Mouse (Mus musculus) heart, embryonic 13.5 days (tissue): ENCODE results near the gene Trim71. TPM values are rescaled to one million over a fixed set of nuclear protein-coding genes. Genes with fewer than 3 reads are reported as not detected.

Experiments
- ATAC-seq: fragments of 200-750 bp; cut with Nextera tagmentation; 2 replicates; pipeline ENCODE4 v1.8.0; 2017; ENCODE audit warnings: moderate TSS enrichment; ENCODE audit not compliant: insufficient number of reproducible peaks, low FRiP score, low TSS enrichment; ENCODE audit errors: extremely low read depth
- H3K27ac ChIP-seq: fragments of 300-500 bp; sonication (generic); replicated peaks from 2 replicates; pipeline ENCODE4 v1.5.1; 2015; ENCODE audit warnings: moderate library complexity, mild to moderate bottlenecking, inconsistent platforms
- H3K27me3 ChIP-seq: fragments of 300-500 bp; sonication (generic); replicated peaks from 2 replicates; pipeline ENCODE4 v1.6.1; 2015; ENCODE audit warnings: mild to moderate bottlenecking, inconsistent platforms
- H3K36me3 ChIP-seq: fragments of 300-500 bp; sonication (generic); 2 replicates; pipeline ENCODE4 v1.6.1; 2015; ENCODE audit warnings: mild to moderate bottlenecking, inconsistent platforms
- H3K4me1 ChIP-seq: fragments of 300-500 bp; sonication (generic); 2 replicates; pipeline ENCODE4 v1.6.1; 2015; ENCODE audit warnings: inconsistent platforms
- H3K4me2 ChIP-seq: fragments of 300-500 bp; sonication (generic); 2 replicates; pipeline ENCODE4 v1.6.1; 2015; ENCODE audit warnings: inconsistent platforms, mild to moderate bottlenecking, moderate library complexity
- H3K4me3 ChIP-seq: fragments of 300-500 bp; sonication (generic); 2 replicates; pipeline ENCODE4 v1.5.1; 2015; ENCODE audit warnings: moderate library complexity, mild to moderate bottlenecking, inconsistent platforms
- H3K9ac ChIP-seq: fragments of 300-500 bp; sonication (generic); 2 replicates; pipeline ENCODE4 v1.6.1; 2015; ENCODE audit warnings: inconsistent platforms, mild to moderate bottlenecking, moderate library complexity
- H3K9me3 ChIP-seq: fragments of 300-500 bp; sonication (generic); 2 replicates; pipeline ENCODE4 v1.6.1; 2016; ENCODE audit warnings: inconsistent platforms
- WGBS: fragments of 180-500 bp; shearing (Covaris S2); methylation state at CpG from one replicate; pipeline ENCODE4 v1.1.7; 2015; ENCODE audit warnings: mixed read lengths; 5-methylcytosine and 5-hydroxymethylcytosine counted together
- polyA plus RNA-seq: library from polyadenylated mRNA; unstranded; fragments of >200 nt; fragmentation: Nextera tagmentation; extraction: Ambion mirVana; gene quantifications from 2 replicates; pipeline ENCODE4 v1.2.1, GENCODE M21; 2015

The Trim71 gene
- polyA plus RNA-seq, result 0.17 and 0.20 TPM in 2 replicates

DNA sequence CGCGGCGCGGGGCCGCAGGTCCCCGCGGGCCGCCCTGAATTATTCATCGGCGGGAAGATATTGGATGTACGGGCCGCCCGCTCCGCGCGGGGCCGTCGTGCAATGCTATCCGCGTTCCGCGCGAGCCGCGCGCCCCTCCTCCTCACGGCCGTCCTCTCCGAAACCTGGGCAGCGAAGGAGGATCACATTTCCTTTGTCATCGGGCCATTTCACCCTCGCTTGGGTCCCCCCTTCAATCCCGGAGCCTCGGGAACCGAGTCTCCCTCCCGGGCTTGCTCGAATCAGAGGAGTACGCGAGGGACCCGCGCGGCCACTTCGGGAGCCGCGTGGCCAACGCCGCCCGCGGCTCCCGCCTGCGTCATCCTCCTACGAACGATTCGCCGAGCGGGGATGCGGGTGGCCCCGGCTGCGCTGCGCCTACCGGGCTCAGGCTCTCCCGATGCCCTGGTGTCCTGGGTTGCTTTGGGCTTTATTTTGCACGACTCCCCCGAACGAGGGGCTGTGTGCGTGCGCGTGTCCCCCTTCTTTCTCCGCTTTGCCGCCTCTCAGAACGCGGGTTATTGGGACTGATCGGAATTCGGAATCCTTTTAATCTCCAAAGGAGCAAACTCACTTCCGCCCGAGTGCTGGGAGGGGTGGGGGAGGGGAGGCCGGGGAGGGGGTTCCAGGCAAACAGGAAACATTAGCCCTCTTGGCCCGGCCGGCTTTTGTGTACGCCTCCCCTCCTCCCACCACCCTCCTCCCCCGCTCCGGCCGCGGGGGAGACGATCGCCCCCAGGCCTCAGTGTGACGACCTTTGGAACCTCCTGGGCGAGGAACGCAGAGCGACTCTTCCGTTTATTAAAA, at the start of gene Trim71:
Gene Trim71, minus strand, starts transcription at position 609 of the 846 bp plus-strand sequence.
- no peaks in the 10 kb centered on the region for H3K9me3 ChIP-seq
- H3K4me1 ChIP-seq, result peaks cover 34% of the 10 kb centered on the region
- H3K9ac ChIP-seq, result peak within 1 kb of the TSS; percentile 80
- WGBS, result under 1% methylated on average over 91 of the region's 91 CpGs
- no peak within 1 kb of the TSS for H3K27ac ChIP-seq
- ATAC-seq, result no peak
- peaks cover 75% of the 10 kb centered on the region for H3K27me3 ChIP-seq
- no peaks in the 10 kb centered on the region for H3K36me3 ChIP-seq
- peak within 1 kb of the TSS; percentile 92 for H3K4me2 ChIP-seq
- peak within 1 kb of the TSS; percentile 66 for H3K4me3 ChIP-seq

DNA sequence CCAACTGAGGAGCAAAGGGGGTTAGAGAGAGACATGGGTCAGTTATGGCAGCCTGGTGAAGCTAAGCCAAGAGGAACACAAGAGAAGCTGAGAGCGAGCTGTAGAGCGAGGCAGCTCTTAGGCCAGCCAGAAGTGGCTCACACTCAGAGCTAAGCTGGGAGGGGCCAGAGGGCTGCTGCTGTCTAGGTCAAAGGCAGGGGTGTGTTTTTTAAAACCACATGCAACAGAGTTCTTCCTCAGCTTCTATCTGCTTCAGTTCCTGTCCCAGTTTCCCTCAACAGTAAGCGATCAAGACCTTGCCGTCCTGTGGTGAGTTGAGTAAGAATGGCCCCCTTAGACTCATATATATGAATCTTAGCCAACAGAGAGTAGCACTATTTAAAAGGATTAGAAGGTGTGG, 48.9 kb upstream of the Trim71 start:
- H3K4me2 ChIP-seq, result no peak overlapping the region
- no peaks in the 10 kb centered on the region for H3K27me3 ChIP-seq
- no peak for ATAC-seq
- peaks cover 85% of the 10 kb centered on the region for H3K36me3 ChIP-seq
- H3K9me3 ChIP-seq, result no peaks in the 10 kb centered on the region
- WGBS, result 92% methylated on average over 4 of the region's 4 CpGs
- H3K27ac ChIP-seq, result no peak overlapping the region
- H3K9ac ChIP-seq, result no peak overlapping the region
- no peak overlapping the region for H3K4me3 ChIP-seq
- no peaks in the 10 kb centered on the region for H3K4me1 ChIP-seq

DNA sequence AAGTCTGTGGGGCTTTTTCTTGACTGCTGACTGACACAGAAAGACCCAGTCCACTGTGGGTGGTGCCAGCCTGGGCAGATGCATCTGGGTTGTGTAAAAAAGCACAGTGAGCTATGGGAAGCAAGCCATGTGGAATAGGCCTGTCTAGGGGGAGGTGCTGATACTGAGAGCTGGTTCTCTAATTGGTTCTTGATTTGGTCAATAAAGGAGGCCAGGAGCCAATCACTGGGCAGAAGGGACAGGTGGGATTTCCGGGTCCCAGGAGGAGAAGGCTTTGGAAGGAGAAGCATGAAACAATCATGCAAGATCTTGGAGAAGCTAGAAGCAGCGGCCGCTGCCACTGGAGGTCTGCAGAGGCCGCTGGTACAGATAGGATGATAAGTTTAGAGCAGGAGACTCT, 48.4 kb upstream of the Trim71 start:
- peaks cover 85% of the 10 kb centered on the region for H3K36me3 ChIP-seq
- no peaks in the 10 kb centered on the region for H3K27me3 ChIP-seq
- ATAC-seq, result no peak
- H3K9me3 ChIP-seq, result no peaks in the 10 kb centered on the region
- H3K9ac ChIP-seq, result no peak overlapping the region
- no peak overlapping the region for H3K4me3 ChIP-seq
- 83% methylated on average over 4 of the region's 4 CpGs for WGBS
- H3K4me2 ChIP-seq, result no peak overlapping the region
- no peaks in the 10 kb centered on the region for H3K4me1 ChIP-seq
- no peak overlapping the region for H3K27ac ChIP-seq

DNA sequence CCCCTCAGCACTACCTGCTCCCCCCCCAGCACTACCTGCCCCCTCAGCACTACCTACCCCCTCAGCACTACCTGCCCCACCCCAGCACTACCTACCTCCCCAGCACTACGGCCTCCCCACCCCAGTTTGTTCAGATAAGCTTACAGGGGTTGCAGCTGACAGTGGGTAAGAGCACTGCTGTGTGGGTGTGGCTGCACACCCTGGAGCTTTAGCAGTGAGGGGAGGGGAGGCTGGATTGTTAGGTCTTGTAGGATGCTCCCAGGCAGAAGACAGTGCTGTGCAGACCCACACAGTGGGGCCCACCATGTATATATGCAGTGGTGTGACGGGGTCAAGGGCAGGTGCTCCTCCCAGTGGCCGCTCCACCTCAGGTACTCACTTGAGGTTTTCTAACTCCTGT, 46.1 kb upstream of the Trim71 start:
- no peak overlapping the region for H3K27ac ChIP-seq
- H3K9me3 ChIP-seq, result no peaks in the 10 kb centered on the region
- ATAC-seq, result no peak
- H3K4me2 ChIP-seq, result no peak overlapping the region
- no peaks in the 10 kb centered on the region for H3K4me1 ChIP-seq
- H3K36me3 ChIP-seq, result peaks cover 96% of the 10 kb centered on the region
- H3K9ac ChIP-seq, result no peak overlapping the region
- 86% methylated on average over 3 of the region's 3 CpGs for WGBS
- H3K27me3 ChIP-seq, result no peaks in the 10 kb centered on the region
- no peak overlapping the region for H3K4me3 ChIP-seq

DNA sequence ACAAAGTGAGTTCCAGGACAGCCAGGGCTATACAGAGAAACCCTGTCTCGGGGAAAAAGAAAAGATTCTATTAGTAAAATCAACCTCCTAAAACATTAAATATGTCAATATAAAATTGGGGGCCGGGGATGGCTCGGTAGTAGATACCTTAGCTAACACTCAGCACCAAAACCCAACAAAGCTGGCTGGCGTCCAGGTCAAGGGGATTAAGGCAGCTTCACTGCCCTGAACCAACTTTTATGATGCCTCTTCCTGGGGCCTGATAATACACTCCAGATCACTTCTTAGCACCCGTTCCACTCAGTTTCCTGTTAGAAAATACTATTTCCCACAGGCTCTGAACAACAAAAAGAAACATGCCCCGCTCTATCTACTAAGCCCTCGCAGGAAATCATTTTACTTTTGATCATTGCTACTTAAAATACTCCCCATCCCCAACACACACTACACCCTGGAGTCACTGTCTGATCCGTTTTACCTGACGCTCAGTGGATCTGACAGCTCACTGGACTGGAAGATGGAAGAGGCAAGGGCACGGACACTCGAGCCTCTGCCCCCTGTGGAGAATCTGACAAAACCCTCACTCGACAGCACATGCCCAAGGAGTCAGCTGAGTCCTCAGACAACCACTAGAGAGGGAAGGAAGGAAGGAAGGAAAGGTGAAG, 39.8 kb upstream of the Trim71 start:
- H3K9ac ChIP-seq, result no peak overlapping the region
- H3K4me2 ChIP-seq, result no peak overlapping the region
- H3K36me3 ChIP-seq, result peaks cover 83% of the 10 kb centered on the region
- no peak overlapping the region for H3K27ac ChIP-seq
- H3K9me3 ChIP-seq, result no peaks in the 10 kb centered on the region
- no peaks in the 10 kb centered on the region for H3K27me3 ChIP-seq
- 62% methylated on average over 12 of the region's 12 CpGs for WGBS
- ATAC-seq, result no peak
- H3K4me3 ChIP-seq, result no peak overlapping the region
- no peaks in the 10 kb centered on the region for H3K4me1 ChIP-seq

DNA sequence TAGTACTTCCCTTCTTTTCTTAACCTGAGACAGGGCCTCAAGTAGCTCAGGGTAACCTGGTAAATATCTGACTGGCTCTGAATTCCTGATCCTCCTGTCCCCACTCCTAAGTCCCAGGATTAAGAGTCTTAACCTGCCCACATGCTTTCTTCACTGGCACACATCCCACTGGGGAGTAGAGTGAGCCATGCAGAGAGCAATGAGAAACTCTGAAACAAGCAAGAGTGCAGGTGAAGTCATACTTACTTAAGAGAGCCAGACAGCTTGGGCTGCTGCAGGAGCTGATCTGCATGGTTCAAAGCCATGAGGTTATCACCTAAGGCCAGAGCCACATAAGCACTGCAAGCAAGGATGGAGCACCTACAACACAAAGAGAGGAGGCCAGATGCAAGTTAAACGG, 36.9 kb upstream of the Trim71 start:
- no peak overlapping the region for H3K4me3 ChIP-seq
- no peaks in the 10 kb centered on the region for H3K27me3 ChIP-seq
- 76% methylated on average over 1 of the region's 1 CpGs for WGBS
- H3K4me1 ChIP-seq, result no peaks in the 10 kb centered on the region
- peaks cover 84% of the 10 kb centered on the region for H3K36me3 ChIP-seq
- H3K4me2 ChIP-seq, result no peak overlapping the region
- H3K9me3 ChIP-seq, result no peaks in the 10 kb centered on the region
- ATAC-seq, result no peak
- no peak overlapping the region for H3K27ac ChIP-seq
- H3K9ac ChIP-seq, result no peak overlapping the region

DNA sequence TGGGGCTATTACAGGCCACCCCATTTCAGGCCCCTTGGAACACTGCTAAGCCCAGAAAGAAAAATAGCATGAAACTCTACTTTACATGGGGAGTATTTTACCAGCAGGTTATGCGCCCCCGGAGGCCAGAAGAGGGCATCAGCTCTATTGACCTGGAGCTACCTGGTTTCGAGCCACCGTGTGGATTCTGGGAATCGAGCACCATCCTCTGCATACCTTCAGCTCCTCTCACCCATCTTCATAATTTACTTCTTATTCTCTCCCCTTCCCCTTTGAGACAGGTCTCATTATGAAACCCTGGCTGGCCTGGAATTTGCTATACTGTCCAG, 20.8 kb upstream of the Trim71 start:
- Histone ChIP-seq H3K27me3 (peaks cover 10% of the 10 kb centered on the region; the same call in 1 of the 2 replicates), H3K9ac (peak overlapping the region; percentile 81; the same call in 1 of the 2 replicates), H3K4me3 (no peak overlapping the region), H3K4me2 (peak overlapping the region; percentile 91; the same call in 1 of the 2 replicates), H3K27ac (0 out of 2 replicates have a peak overlapping the region, but pooled peaks have one; percentile 59), H3K9me3 (no peaks in the 10 kb centered on the region), H3K4me1 (peaks cover 12% of the 10 kb centered on the region), H3K36me3 (peaks cover 44% of the 10 kb centered on the region)
- WGBS, result 59% methylated on average over 5 of the region's 5 CpGs
- no peak for ATAC-seq

DNA sequence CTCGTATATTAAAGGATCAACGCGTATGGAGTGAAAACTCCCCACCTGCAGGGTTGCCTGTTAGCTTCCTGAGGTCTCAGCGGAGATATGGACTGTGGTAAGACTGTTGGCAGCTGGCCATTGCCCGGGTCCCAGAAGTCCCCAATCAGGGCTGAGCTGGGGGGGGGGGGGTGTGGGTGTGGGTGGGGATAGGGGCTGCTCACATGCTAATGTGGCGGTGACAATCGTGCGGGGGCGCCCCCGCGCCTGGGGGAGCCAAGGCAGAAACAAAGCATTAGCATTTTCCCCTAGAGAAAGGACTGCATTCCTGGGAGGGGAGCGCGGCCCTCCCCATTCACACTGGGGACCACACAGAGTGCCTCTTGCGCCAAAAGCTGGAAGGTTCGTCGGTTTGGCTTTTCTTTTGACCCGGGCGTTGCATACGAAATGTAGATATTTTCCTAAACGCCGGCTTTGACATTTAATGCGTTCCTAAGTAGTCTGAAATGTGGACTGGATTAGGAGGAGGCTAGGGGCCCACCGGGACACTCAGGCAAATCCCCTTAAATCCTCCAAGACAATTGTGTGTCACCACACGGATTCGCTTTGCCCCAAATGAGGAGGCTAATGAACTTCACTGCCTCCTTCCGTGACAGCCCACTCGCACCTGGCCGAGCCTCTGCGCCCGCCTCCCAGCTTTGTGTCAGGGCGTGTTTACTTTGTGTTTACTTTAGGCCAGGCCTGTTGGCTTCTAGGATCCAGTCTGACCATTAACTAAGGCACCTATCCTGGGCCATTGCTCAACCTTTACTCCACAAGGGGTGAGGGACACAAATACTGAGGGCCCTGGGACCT, 20.2 kb upstream of the Trim71 start:
- Histone ChIP-seq H3K36me3 (peaks cover 38% of the 10 kb centered on the region), H3K9ac (peak overlapping the region; percentile 81), H3K27ac (peak overlapping the region; percentile 59), H3K9me3 (no peaks in the 10 kb centered on the region), H3K27me3 (peaks cover 10% of the 10 kb centered on the region; the same call in 1 of the 2 replicates), H3K4me1 (peaks cover 14% of the 10 kb centered on the region), H3K4me2 (peak overlapping the region; percentile 91), H3K4me3 (peak overlapping the region; percentile 54)
- WGBS, result 10% methylated on average over 31 of the region's 31 CpGs
- ATAC-seq, result no peak

DNA sequence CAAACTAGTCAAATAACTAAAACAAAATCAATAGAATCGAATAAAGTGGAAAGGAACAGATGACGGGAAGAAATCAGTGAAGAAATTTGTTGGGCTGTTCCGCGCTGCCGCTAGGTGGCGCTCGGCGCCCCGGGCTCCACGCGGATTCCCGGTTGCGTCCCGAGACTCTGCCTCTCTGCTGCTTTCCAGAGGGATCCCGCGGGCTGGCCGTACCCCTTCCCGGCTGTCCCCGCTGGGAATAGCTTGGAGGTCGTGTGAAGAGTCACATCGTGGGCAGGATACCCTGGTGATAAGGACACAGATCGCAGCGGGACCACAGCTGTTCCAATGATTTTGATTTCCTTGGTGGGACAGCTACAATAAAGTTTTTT, 19.6 kb upstream of the Trim71 start:
- peak overlapping the region; percentile 59 for H3K27ac ChIP-seq
- peak; percentile 37; the same call in 1 of the 2 replicates for ATAC-seq
- peak overlapping the region; percentile 91 for H3K4me2 ChIP-seq
- peak overlapping the region; percentile 81 for H3K9ac ChIP-seq
- peaks cover 32% of the 10 kb centered on the region for H3K36me3 ChIP-seq
- no peaks in the 10 kb centered on the region for H3K9me3 ChIP-seq
- 1% methylated on average over 23 of the region's 23 CpGs for WGBS
- peaks cover 10% of the 10 kb centered on the region; the same call in 1 of the 2 replicates for H3K27me3 ChIP-seq
- H3K4me1 ChIP-seq, result peaks cover 20% of the 10 kb centered on the region
- H3K4me3 ChIP-seq, result peak overlapping the region; percentile 54

DNA sequence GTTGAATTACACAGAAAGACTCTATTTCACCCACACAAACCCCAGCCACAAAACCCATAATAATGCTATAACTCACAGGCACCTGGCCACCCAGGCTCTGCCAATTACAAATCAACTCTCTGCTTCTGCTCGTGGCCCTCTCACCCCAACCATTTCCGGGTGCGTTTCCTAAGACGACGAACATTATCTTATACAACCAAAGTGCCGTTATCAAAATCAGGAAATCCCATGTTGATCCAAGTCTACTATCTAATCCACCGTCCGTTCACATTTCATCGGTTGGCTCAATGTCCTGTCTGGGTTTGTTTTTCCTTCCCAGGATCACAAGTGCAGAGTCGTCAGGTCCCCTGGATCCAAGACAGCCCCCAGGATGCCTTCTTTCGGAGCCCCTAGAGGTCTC, 14.5 kb upstream of the Trim71 start:
- Histone ChIP-seq H3K27me3 (peaks cover 39% of the 10 kb centered on the region), H3K4me3 (no peak overlapping the region), H3K4me2 (no peak overlapping the region), H3K27ac (no peak overlapping the region), H3K9me3 (no peaks in the 10 kb centered on the region), H3K9ac (no peak overlapping the region), H3K4me1 (peaks cover 14% of the 10 kb centered on the region; the same call in 1 of the 2 replicates), H3K36me3 (no peaks in the 10 kb centered on the region)
- ATAC-seq, result no peak
- WGBS, result 21% methylated on average over 11 of the region's 11 CpGs

DNA sequence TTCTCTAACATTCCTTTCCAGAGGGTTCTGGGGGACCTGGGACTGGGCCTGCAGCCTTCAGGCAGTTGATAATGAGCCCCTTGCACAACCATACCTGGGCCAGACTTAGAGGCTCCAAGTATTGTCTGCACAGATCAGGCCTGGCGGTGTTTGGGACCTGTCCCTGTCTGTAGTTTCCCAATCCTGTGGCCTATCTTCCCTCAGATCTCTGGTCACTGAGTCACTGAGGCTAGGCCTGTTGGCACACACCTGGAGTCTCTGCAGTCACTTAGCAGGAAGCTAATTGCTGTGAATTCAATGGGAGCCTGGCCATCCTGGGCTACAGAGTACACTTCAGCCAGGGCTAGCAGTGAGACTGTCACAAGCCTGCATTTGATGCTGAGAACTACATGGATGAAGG, 11.8 kb upstream of the Trim71 start:
- Histone ChIP-seq H3K36me3 (no peaks in the 10 kb centered on the region), H3K27ac (no peak overlapping the region), H3K4me1 (0 out of 2 replicates have a peak, but pooled peaks cover 12% of the 10 kb centered on the region), H3K9me3 (no peaks in the 10 kb centered on the region), H3K4me2 (no peak overlapping the region), H3K27me3 (peaks cover 44% of the 10 kb centered on the region), H3K4me3 (no peak overlapping the region), H3K9ac (no peak overlapping the region)
- ATAC-seq, result no peak
- whole genome bisulfite sequencing, result 75% methylated on average over 1 of the region's 1 CpGs
